Mouse (Mus musculus): ENCODE measurements around the gene Fam167b.

- TF ChIP-seq CTCF (IDR thresholded peaks at IDR 0.05; ENCODE audit: control insufficient read depth, insufficient read depth, insufficient replicate concordance, low read depth, low read length) (no peak), POLR2A (IDR thresholded peaks at IDR 0.05; ENCODE audit: control insufficient read depth, low read depth, low read length) (no peak)
These were observed 42.3 kb upstream of the Fam167b start for GRCm38 (mm10) chr4:129620419-129621282.

Measured in testis, adult 2 months (tissue).